Mouse (Mus musculus) spleen, embryonic (tissue): ENCODE results near the gene Knl1.

Source experiments
- CTCF ChIA-PET: fragments of 350-600 bp; sonication (Branson Sonifier 250); formaldehyde crosslinking; loops from one replicate; lab custom pipeline; 2022; lab: Charles Lee

The Knl1 gene

DNA sequence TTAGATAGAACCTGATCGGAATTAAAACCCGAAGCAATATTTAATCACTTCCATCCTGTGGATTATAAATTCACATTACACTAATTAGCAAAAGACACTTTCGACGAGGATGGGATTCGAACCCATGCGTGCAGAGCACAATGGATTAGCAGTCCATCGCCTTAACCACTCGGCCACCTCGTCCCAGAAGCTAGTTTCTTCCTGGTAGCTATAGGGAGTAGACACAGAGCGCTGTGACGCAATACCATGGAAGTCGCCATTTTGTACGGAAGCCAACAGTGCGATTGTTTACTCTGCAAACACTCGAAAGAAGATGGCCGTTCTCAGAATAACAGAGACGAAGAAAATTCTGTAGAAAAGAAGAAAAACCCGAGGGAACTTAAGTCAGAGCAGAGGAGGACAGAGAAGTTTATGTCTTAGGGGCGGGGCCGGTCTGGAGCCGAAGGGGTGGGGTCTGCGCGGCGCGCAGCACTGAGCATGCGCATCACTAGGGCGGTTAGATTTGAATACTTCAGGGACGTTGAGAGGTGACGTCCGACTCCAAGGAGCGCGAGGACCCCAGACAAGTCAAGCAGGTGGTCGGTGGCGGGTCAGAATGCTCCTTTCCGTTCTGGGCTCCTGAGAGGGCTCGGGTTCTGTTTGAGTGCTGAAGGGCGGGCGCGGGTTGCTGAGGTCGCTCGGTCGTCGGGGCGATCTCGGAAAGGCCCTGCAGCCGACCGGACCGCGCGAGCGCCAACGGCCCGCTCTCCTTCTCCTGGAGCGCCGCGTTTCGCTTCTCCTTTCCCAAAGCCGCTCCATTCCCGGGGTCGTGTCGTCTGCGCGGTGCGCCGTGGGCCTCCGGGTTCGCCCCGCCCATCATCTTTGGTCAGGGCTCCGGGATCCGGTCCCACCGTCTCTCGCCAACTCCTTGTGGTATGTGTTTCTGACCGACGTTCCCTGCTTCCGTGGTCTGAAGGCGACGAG lies at the start of gene Knl1:
Gene Knl1, plus strand, starts transcription at position 471 of the 963 bp plus-strand sequence.
- CTCF ChIA-PET: interaction anchor here (0.5 to 0.7 kb wide), 2 partner anchors 31 to 161 kb away, joined by 4 to 13 read pairs; no protein-coding TSS in a partner anchor

DNA sequence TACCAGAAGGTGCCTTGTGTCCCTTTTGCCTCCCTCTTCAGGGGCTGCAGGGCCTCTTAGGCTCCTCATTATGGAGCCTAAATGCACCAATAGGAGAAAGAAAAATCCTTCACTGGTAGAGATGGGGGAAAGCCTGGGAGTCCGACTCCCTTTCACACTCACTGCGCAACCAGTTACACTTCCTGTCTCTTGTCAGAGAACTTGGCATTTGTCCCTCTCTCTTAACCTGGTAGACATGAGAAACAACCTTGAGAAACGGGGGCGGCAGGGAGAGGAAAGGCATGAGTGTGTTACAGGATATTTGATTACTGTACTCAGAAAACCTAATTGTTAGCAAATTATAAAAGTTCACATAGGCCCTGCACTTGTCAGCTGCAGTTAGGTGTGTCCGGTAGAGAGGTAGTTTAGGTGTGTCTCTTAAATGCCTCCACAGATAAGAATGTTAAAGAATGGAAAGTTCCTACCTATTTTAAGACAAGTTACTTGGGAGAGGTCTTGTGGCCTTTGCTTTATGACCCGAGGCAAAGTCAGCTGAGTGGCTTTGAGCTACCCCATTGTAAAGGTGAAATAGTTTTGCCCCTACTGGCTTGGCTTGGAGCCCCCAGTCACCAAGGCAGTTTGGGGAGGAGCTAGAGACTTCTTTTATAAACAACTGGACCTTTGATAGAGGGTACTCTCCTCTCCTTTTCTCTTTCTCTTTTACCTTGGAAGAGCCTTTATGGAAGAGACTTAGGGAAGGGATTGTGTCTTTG lies 48.6 kb upstream of the Knl1 start:
- CTCF ChIA-PET: interaction anchor here (0.7 kb wide), 1 partner anchor 78 kb away, joined by 3 read pairs; no protein-coding TSS in a partner anchor

DNA sequence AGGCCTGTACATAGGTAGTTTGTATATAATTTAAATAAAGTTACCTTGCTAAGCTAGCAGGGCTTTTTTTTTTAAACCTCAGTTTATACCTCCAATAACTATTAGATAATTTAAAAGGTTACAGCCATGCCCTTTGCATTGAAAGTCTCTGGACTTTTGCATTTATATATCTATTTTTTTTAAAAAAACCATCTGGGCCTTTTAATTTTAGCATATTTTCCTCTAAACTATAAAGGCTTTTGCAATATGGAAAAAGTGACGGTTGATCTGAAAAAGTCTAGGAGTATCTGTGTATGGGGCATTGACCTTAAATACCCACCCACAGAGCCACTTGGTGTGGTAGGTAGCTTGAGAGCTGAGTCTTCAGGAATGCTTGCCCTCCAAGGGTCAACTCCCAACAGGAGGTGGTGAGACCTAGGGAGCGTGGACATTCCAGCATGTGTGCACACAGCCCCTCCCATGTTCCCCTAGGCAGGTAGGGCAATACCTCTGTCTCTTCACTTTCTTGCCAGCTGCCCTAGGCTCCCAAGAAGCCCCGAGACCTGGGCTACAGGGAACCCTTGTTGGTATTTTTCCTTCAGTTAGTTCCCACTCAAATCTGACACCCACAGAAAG lies 47.8 kb upstream of the Knl1 start:
- CTCF ChIA-PET: interaction anchor here (0.6 to 0.7 kb wide), 2 partner anchors 78 to 250 kb away, joined by 3 read pairs; no protein-coding TSS in a partner anchor

DNA sequence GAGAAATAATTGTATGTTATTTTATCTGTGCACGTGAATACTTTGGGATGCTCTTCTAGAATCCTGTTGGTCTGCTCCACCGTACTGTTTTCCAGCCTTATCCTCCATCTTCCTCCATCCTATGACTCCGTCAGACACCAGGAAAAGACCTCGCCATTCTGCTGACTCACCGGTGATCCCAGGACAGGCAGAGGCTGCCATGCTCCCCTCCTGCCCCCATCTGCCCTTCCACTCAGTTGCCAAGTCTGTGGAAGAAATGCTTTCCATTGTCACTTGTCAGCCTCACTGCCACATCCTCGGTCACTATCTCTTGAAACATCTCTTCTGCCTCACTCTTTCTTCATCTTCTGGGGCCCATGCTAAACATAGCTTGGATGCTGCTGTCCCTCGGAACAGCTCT lies 40.0 kb upstream of the Knl1 start:
- CTCF ChIA-PET: no interaction called here

DNA sequence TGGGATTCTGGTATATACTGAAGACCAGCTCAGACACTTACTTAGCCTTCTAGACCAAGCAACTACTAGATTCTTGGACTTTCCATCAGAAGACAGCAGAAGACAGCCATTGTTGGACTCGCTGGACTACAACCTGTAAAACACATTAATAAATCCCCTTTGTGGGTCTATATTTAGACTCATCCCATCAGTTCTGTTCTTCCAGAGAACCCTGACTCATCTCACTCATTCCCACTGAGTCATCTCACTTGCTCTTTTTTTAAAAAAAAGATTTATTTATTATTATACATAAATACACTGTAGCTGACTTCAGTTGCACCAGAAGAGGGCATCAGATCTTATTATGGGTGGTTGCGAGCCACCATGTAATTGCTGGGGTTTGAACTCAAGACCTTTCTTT lies 37.5 kb upstream of the Knl1 start:
- CTCF ChIA-PET: no interaction called here

DNA sequence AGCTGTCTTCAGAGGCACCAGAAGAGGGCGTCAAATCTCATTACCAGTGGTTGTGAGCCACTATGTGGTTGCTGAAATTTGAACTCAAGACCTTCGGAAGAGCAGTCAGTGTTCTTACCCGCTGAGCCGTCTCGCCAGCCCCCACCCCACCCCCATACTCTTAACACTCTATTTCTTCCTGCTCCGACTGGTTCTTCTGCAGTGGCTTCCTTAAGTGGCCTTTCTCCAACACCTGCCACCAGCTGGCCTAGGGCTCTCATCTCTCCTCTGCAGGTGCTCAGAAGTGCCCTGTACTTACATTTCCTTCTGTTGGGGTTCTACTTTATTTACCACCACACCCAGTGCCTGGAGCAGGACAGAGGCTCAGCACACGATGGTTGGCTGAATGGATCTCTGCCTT lies 31.9 kb upstream of the Knl1 start:
- CTCF ChIA-PET: interaction anchor here (0.7 kb wide), 1 partner anchor 285 kb away, joined by 7 read pairs; no protein-coding TSS in a partner anchor

DNA sequence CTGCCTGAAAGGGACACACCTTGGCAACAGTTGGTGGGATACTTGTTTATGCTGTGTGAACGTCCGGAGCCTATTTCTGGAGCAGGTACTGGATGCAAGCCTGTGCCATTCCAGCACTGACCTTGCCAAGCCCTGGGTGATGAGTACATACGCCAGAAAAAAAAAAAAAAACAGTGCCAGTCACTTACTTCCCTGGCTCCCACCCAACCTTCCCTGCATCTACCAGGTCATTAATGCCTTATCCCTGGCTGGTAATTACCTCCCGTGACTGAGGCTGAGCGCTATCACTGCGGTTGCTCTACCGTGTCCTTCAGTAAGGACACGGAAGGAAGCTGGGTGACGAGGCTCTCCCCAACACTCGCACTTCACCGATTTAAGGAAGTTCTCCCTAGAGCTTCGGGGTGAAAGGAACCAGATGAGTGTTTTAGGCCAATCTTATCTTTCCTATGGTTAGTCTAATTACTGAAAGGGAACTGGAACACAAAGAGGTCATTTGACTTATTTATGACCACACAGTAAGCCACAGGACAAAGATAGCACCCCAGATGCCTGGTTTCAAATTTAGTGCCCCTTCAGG lies 31.2 kb upstream of the Knl1 start:
- CTCF ChIA-PET: interaction anchor here (0.6 to 1.0 kb wide), 3 partner anchors 31 to 286 kb away, joined by 4 to 7 read pairs (median 7); no protein-coding TSS in a partner anchor

DNA sequence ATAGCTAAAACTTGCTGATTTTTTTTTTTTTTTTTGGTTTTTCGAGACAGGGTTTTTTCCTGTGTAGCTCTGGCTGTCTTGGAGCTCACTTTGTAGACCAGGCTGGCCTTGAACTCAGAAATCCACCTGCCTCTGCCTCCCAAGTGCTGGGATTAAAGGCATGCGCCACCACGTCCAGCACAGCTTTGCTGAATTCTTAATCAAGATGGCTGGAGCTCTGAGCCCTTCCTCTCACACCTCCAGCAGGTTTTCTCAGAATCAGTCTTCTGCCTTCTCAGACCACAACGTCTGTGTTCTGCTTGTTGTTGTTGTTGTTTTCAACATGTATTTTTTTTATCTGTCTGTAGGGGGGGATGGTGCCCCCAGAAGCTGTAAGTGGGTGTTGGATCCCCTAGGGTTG lies 30.6 kb upstream of the Knl1 start:
- CTCF ChIA-PET: interaction anchor here (0.6 to 1.1 kb wide), 4 partner anchors 10 to 90 kb away, joined by 4 to 7 read pairs (median 6); no protein-coding TSS in a partner anchor

DNA sequence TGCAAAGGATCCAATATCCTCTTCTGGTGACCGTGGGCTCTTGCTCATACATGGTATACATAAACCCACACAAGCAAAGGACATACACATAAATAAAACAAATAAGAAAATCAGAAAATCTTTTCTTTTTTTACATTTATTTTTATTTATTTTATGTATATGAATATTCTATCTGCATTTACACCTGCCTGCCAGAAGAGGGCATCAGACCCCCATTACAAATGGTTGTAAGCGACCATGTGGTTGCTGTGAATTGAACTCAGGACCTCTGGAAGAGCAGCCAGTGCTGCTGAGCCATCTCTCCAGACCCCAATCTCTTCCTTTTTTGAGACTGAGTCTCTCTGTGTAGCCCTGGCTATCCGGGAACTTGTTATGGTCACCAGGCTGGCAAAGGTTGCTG lies 29.3 kb upstream of the Knl1 start:
- CTCF ChIA-PET: no interaction called here

DNA sequence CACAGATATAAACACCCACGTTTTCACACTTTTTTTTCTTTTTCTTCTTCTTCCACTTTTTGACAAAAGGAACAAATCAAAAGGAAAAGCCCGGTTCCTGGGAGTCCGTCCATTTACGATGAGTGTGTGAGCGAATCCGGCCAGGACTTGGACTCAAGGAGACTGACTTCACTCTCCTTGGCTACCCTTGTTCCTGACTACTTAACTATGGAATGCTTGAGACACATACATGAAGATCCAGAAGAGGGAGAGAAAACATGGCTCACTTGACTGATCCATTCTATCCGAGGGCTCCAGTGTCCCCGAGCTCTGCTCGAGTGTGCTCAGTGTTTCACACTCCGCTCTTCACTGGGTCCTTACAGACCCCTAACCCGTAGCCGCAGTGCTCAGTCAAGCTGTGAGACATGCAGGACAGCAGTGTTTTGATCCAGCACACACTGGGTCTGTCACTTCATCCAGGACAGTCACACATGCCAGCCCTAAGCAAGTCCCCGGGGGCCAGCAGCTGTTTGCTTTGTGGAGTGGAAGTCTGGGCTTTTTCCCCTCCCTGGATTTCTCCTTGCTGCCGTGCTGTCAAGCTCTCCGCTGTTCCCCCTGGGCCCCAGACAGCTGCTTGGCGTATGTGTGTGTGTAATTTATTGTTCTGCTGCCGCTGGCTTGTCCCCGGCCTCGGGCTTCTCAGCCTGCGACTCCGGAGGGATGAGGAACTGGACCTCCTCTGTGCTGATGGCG lies 28.4 kb upstream of the Knl1 start:
- CTCF ChIA-PET: interaction anchor here (0.6 kb wide), 1 partner anchor 308 kb away, joined by 3 read pairs; no protein-coding TSS in a partner anchor

DNA sequence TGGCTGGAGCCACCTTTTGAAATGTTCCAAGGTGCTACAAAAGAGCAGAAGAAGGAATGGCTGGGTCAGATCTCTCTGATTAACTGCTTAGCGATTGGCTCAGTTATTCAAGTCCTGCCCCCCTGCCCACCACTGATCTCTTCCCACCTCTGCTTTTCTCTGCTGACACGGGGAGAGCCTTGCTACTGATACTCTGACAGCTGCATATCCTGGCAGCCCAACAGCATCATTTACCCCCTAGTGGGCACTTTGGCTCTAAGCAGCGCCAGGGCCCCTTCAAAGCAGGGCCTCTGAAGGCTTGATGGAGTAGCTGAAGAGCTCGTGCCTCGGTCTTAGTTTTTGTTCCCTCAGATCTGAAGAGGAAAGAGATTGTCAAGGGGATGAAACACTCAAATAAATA lies 27.8 kb upstream of the Knl1 start:
- CTCF ChIA-PET: interaction anchor here (0.6 kb wide), 1 partner anchor 56 kb away, joined by 6 read pairs; no protein-coding TSS in a partner anchor

DNA sequence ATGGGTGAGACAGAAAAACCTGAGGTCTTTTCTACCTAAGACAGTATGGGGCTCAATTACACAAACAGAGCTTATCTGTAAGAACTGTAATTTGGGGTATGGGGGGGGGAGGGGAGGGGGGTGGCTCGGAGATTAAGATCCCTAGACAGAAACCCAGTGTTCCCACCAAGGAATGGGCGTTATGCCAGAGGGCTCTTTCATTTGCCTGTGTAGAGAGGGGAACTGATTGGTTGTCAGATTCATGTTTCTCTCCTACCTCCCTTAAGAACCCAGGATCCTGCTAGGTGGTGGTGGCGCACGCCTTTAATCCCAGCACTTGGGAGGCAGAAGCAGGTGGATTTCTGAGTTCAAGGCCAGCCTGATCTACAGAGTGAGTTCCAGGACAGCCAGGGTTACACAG lies 27.4 kb upstream of the Knl1 start:
- CTCF ChIA-PET: interaction anchor here (0.6 kb wide), 1 partner anchor 57 kb away, joined by 6 read pairs; no protein-coding TSS in a partner anchor

DNA sequence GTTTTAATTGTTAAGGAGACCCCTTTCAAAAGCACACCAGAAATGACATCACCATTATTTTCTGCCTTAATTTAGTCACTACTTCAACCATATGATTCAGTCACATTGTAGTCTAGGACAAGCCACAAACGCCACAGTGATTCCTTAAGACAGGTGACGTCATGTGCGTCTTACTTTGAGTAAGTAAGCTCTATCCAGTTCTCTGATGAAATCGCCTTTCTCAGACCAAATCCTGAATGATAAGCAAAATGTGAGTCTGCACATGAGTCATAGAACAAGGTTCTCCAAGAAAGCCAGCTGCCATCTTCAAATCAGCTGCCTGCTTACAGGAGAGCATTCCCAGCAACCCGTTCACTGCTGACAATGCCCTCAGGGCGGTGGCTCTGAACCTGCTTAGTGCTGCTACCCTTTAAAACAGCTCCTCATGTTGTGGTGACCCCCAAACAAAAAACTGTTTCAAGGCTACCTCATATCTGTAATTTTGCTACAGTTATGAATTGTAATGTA lies 23.7 kb upstream of the Knl1 start:
- CTCF ChIA-PET: interaction anchor here (0.6 to 0.7 kb wide), 2 partner anchors 208 to 301 kb away, joined by 3 to 4 read pairs; no protein-coding TSS in a partner anchor

DNA sequence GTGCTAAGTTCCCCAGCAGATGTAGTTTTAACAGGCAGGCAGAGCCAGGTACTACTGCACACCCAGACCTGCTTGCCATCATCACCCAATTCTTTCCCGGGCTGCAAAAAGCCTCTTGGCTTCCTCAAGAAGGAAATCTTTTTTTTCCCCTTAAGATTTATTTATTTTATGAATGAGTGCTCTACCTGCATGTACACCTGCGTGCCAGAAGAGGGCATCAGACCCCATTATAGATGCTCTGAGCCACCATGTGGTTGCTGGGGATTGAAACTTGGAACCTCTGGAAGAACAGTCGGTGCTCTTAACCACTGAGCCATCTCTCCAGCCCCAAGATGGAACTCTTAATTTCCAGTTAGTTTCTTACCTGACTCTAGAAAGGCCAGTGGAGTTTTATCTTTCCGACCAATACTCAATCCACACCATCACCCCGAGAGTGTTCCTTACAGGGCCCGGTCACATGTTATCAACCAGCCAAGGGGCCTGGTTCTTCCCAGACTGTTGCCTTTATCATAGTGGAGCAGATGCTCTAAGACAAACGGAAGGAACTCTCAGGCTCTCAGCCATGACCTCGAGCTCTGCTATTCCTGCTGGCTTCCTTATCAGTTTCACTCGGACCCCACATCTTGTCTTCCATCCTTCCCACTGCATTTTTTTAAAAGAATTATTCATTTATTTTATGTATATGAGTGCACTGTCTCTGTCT lies 22.2 kb upstream of the Knl1 start:
- CTCF ChIA-PET: interaction anchor here (0.7 kb wide), 1 partner anchor 262 kb away, joined by 3 read pairs; the partner anchor contains the start of gene Ccdc9b

DNA sequence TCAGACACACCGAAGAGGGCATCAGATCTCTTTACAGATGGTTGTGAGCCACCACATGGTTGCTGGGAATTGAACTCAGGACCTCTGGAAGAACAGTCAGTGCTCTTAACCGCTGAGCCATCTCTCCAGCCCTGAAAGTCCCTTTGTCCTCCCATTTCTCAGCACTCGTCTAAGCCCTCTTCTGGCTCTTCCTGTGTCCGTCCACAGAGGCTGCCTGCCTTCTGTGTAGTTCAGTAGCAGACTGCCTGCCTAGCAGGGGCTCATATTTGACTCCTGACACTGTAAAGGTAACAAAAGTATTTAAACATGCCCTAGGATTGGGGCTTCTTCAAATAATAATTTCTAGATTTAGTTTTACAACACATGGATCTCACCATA lies 21.7 kb upstream of the Knl1 start:
- CTCF ChIA-PET: no interaction called here

DNA sequence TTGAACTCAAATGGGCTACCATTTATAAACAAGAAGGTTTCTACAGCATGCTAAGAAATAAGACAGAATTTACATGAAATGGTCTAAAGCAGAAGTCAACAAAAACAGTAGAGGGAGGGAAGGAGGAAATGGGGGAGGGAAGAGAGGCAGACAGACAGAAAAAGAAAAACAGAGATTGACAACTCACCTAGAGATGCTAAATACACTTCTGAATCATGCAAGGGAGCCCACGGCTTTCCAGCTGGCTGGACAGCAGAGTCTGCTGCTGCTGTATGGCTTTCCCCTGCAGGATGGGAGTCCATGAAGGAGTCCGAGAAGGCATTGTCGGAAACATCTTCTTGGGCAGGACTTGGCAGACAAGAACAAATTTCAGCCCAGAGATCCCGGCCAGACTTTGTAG lies 20.0 kb upstream of the Knl1 start:
- CTCF ChIA-PET: no interaction called here

DNA sequence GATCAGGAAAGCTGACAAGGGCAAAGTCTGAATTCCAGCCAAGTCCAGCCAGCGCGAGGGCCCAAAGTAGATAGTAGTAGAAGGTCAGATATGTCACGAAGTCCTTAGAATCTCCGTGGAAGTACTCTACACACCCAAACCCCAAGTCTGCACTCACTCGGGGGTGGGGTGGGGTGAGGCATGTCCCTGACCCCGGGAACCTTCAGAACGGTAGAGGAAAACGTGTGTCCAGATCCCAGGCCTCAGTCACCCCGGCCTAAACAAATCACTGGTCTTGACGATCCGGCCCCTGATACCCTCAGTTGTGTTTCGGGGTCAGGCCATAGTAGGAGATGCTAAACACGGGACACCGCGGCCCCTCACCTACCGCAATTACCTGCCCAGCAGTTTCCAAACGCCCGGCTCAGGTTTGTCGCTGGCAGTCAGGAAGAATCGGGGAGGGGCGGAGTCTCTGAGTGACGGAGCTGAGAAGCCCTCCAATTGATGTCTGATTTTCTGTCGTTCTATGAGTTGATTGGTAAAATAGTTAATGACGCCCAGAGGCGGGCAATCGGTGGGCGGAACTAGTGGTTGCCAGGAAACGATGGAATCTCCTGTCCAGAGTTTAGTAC lies 17.9 kb upstream of the Knl1 start, which contains the start of gene Ccdc32:
Gene Ccdc32, minus strand, starts transcription at position 453 of the 611 bp plus-strand sequence.
- CTCF ChIA-PET: no interaction called here

DNA sequence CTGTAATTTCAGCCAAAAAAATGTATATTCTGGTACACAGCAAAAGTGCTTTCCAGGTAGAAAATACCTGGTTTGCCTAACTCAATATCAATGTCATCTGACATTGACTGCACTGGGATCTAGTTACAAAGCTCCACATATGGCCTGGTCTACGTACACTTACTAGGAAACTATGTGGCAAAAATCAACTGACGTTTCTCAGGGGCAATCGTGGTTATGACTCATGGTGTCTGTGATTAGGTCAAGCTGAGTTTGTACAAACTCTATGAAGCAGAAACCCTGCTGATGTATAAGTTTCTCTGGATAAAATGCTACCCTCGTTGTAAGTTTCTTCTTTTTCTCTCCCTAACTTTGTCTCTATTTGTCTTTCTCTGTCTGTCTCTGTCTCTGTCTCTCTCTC lies 14.7 kb upstream of the Knl1 start:
- CTCF ChIA-PET: no interaction called here
